Mouse (Mus musculus): ENCODE data around the gene A030005L19Rik.
"Not testable (repeated sequence)": the region's sequence is repeated elsewhere in the genome, so short reads cannot be mapped to it uniquely, and the experiment has no call there.

A030005L19Rik gene

DNA sequence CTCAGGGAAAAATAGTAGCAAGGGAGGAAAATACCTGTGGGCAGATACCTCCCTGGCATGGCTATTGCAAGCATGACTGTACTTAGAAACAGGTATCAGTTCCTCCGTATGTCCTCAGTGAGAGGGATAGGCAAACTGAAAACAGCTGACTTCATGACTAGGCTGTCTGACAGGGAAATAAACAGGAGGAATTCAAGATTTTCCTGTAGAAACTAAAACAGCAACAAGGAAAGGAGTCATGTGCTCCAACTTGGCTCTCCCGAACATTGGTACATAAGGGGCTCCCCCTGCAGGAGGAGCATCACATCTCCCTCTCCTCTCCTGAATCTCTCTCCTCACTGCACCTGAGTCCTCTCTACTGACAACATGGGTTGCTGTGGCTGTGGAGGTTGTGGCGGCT, at the start of gene A030005L19Rik:
Gene A030005L19Rik, plus strand, starts transcription at position 301 of the 400 bp plus-strand sequence.
- no peak for DNase-seq (ENCODE audit: low spot score in 2 of 2)

DNA sequence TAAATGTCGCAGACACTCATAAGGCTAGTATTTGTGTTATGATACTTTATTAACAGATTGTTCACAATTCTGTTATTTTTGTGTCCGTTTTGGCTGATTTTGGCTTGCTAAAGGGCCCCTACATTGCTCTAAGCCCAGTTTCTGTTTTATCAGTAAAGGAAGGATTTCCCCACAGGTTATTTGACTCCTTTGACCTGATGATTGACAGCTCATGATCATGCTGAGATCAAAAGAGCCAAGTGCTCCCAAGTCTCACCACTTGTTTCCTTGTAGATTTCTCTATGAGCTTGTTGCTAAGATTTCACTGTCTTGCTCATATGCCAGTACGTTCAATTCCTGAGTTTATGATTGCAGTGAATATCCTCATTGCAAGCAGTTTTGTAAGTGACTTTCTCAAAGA, 42.9 kb upstream of the A030005L19Rik start:
- DNase-seq (ENCODE audit: low spot score in 2 of 2): no peak

DNA sequence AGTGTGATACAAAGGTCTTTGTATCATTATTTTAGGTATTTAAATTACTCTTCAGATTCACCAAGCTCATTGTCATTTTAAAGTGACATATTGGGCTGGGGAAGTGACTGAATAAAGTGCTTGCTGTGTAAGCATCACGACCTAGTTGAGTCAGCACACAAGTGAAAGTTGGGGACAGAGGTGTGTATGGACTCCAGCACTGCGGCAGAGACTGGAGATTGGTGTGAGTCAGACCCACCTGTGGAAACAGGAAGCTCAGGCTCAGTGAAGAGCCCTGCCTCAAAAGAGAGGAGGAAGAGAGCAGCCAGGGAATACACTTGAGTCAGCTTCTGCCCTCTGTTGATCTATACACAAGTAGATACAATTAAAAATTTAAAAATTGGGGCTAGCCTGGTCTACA, 34.0 kb upstream of the A030005L19Rik start:
- DNase-seq (ENCODE audit: low spot score in 2 of 2): no peak

DNA sequence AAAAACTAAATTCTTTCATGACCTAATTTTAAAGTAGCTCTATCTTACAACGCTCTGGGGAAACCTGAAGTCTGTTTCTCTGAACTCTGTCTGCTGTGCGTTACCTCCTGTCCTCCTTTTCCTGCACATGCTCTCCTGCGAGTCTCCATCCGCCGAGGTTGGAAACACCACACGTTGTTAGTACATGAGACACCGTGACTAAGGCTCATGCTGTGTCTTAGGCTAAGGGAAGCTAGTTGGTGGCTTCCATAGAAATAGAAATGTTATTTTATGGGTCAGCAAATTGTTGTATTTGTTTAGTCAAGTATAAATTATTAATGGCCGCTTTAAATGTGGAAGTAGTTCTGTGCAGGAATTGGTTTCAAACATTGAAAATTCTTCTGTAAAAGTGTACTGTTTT, 32.9 kb upstream of the A030005L19Rik start:
- DNase-seq (ENCODE audit: low spot score in 2 of 2): no peak

DNA sequence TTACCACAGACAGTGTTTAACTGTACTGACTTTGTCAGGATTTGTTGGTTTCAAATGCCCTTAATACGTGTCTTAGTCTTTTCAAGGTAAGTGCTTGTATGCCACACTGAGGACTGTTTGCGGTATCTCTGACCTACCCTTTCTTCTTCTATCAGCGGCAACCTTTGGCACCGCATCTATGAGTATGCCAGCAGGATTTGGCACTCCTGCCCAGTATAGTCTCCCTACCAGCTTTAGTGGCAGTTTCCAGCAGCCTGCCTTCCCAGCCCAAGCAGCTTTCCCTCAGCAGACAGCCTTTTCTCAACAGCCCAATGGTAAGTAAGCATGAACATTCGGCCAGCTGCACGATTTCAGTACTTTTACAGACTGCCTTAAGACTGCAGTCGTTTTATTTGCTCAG, 19.9 kb upstream of the A030005L19Rik start:
- no peak for DNase-seq (ENCODE audit: low spot score in 2 of 2)

DNA sequence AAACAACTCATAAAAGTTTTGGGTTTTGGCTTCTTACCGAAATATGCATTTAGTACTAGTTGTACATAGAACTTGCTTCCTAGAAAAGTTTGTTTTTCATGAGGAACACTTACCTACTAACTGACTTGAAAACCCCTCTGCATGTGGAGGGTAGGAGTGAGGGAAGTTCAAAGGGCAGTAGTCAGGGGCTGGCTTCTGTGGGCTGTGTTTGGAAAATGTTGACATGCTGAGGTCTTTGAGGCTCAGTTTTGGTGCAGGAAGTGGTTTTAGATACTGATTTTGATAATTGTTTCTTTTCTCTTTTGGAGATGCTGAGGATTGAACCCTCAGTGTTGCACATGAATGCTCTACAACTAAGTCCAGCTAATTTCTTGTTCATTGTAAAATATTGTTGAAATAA, 12.6 kb upstream of the A030005L19Rik start:
- no peak for DNase-seq (ENCODE audit: low spot score in 2 of 2)

DNA sequence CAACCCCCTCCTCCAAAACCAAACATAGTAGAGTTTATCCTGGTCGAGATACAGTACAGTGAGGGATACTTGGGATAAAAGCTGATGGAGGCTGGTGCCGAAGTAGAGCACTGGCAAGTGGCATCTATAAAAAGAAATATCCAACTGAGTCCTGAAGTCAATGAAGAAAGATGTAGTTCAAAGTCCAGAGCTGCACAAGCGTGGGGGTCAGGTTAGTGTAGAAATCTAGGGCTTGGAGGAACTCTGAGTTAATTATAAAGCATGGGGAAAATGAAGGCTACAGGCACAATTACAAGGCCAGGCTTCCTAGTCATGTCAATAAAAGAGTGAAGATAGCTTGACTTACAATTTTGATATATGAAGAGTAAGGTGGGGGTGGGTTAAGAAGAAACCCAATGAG, 11.9 kb upstream of the A030005L19Rik start:
- no peak for DNase-seq (ENCODE audit: low spot score in 2 of 2)

DNA sequence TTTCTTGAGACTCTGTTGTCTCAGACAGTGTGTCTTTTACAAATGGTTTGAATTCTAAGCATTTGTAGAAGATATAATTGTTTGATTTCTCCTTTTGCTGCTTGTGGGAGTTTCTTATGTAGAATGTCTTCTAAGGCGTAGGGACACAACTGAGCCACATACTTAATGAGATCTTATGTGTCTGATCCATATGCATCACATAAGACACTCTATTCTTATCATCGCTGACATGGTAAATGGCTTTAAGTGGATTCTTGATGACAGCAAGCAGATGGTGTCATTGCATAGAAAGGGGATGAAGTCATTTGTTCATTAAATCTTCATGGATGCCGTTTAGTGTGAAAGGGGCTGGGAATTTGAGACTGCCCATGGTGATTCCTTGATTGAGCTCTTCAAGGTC, 7.2 kb upstream of the A030005L19Rik start:
- DNase-seq (ENCODE audit: low spot score in 2 of 2): no peak

DNA sequence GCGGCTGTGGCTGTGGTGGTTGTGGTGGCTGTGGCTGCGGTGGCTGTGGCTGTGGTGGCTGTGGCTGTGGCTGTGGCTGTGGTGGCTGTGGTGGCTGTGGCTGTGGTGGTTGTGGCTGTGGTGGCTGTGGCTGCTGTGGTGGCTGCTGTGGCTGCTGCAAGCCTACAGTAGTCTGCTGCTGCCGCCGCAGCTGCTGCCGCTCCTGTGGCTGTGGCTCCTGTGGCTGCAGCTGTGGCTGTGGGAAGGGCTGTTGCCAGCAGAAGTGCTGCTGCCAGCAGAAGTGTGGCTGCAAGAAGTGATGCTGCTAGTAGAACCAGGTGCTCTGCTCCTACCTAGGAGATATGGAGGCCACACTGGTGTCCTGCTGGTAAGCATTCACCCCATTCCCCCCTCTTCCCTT, 309 bp downstream of the A030005L19Rik start:
- DNase-seq (ENCODE audit: low spot score in 2 of 2): not testable (repeated sequence)

DNA sequence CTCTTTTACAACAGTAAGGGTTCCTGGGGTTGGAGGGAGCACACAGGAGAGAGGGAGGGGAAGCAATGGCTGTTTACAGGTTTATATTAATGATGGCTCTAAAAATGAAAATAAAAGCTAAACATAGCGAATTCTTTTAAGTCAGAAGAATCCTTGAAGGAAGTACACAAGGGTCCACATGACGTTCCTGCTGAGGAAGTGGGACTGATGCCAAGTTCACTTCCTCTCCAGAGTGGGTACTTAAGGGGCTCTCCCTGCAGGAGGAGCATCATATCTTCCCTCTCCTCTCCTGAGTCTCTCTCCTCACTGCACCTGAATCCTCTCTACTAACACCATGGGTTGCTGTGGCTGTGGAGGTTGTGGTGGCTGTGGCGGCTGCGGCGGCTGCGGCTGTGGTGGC, 11.5 kb downstream of the A030005L19Rik start, which contains the start of gene A030014E15Rik:
Gene A030014E15Rik, plus strand, starts transcription at position 268 of the 400 bp plus-strand sequence.
- DNase-seq (ENCODE audit: low spot score in 2 of 2): no peak

DNA sequence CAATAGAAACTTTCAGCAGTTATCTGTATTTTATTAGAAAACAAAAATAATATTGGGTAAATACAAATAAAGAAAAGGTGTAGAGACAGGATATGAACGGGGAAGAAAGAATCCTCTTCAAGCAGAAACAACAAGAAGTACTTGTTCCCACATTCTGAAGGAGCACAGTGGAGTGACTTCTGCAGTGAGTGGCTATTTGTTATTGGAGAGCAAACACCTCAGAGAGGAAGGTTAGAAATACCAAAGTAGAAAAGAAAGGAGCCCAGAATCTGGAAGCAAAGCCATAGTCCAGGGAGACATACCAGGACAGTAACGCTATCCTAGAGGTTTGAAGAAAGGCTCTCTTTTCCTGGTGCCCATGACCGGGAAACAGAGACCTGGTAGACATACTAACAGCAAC, 17.4 kb downstream of the A030005L19Rik start:
- not testable (repeated sequence) for DNase-seq (ENCODE audit: low spot score in 2 of 2)

DNA sequence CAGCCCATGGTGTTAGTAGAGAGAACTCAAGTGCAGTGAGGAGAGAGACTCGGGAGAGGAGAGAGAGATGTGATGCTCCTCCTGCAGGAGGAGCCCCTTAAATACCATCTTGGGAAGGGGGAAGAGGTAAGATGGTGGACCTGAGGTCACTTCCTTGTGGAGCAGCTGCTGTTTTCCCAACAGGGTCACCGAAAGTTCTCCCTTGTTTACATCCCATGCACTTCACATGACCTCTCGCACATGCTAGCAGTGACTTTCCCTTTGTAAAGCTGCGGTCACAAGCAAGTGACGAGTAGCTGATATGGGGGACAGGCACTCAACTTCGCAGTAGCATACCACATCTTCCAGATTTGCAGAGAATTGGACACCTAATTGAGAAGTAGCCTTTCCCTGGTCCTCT, 18.2 kb downstream of the A030005L19Rik start, which contains the start of gene Gm6217:
Gene Gm6217, minus strand, starts transcription at position 74 of the 400 bp plus-strand sequence.
- DNase-seq (ENCODE audit: low spot score in 2 of 2): not testable (repeated sequence)

DNA sequence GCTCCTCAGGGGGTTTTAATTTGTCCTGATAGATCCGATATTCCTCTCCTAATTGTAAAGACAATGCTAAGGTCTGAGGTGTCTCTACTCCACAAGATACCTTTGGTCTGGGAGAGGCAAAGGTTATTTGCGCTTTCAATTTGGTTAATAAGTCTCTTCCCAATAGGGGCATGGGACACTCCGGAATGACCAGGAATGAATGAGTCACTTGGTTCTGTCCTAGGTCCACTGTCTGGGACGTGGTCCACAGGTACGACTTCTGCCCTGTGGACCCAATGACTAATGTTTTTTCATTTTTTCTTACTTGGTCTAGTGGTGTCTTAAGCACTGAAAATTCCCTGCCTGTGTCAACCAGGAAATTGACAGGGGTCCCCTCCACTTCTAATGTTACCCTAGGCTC, 25.5 kb downstream of the A030005L19Rik start:
- no peak for DNase-seq (ENCODE audit: low spot score in 2 of 2)

DNA sequence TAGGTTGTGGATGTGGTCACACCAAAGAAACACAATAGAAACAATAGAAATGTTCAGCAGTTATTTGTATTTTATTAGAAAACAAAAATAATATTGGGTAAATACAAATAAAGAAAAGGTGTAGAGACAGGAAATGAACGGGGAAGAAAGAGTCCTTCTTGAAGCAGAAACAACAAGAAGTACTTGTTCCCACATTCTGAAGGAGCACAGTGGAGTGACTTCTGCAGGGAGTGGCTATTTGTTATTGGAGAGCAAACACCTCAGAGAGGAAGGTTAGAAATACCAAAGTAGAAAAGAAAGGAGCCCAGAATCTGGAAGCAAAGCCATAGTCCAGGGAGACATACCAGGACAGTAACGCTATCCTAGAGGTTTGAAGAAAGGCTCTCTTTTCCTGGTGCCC, 29.4 kb downstream of the A030005L19Rik start:
- not testable (repeated sequence) for DNase-seq (ENCODE audit: low spot score in 2 of 2)

DNA sequence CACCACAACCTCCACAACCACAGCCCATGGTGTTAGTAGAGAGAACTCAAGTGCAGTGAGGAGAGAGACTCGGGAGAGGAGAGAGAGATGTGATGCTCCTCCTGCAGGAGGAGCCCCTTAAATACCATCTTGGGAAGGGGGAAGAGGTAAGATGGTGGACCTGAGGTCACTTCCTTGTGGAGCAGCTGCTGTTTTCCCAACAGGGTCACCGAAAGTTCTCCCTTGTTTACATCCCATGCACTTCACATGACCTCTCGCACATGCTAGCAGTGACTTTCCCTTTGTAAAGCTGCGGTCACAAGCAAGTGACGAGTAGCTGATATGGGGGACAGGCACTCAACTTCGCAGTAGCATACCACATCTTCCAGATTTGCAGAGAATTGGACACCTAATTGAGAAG, 30.2 kb downstream of the A030005L19Rik start, which contains the start of gene A030003K21Rik:
Gene A030003K21Rik, minus strand, starts transcription at position 94 of the 400 bp plus-strand sequence.
- not testable (repeated sequence) for DNase-seq (ENCODE audit: low spot score in 2 of 2)

DNA sequence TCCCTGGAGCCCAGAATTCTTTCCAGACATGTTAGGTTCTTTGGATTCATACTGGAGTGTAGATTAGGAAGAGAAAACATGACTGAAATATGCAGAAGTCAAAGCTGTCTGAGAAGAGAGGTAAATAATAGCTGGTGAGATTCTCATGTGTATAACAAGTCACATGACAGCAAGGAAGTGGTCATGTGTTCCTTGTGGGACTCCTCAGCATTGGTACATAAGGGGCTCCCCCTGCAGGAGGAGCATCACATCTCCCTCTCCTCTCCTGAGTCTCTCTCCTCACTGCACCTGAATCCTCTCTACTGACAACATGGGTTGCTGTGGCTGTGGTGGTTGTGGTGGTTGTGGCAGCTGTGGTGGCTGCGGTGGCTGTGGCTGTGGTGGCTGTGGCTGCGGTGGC, 32.9 kb downstream of the A030005L19Rik start:
- not testable (repeated sequence) for DNase-seq (ENCODE audit: low spot score in 2 of 2)

DNA sequence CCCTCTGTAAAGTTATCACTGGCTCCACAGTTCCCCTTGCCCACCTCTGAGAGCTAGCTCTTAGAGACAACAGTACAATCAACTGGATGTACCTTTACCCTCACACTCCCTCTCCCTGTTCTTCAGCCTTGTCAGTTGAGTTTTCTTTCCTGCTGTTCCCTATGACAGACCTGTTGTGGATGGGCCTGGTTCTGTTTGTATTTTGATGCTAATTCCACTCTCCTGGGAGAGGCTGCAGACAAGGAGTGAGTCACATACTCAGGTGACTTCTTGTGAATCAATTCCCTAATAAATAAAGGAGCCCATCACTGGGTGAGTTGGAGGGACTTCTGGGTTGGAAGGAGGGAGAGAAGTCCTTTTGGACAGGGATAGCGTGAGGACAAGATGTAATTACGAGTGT, 35.5 kb downstream of the A030005L19Rik start:
- DNase-seq (ENCODE audit: low spot score in 2 of 2): no peak

DNA sequence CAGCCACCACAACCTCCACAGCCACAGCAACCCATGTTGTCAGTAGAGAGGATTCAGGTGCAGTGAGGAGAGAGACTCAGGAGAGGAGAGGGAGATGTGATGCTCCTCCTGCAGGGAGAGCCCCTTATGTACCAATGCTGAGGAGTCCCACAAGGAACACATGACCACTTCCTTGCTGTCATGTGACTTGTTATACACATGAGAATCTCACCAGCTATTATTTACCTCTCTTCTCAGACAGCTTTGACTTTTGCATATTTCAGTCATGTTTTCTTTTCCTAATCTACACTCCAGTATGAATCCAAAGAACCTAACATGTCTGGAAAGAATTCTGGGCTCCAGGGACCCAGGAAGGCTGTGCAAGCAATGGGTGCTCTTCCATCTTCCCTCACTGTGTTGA, 42.8 kb downstream of the A030005L19Rik start, which contains the start of gene Gm7544:
Gene Gm7544, minus strand, starts transcription at position 101 of the 400 bp plus-strand sequence.
- DNase-seq (ENCODE audit: low spot score in 2 of 2): not testable (repeated sequence)

DNA sequence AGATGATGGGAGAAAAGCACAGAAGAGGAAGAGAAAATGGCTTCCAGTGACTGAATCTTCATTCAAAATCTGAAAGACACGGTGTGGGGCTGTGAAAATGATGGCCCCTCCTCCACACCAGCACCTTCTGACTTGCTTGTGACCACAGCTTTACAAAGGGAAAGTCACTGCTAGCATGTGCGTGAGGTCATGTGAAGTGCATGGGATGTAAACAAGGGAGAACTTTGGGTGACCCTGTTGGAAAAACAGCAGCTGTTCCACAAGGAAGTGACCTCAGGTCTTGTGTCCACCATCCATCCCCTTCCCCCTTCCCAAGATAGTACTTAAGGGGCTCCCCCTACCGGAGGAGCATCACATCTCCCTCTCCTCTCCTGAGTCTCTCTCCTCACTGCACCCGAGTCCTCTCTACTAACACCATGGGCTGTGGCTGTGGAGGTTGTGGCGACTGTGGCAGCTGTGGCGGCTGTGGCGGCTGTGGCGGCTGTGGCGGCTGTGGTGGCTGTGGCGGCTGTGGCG, 46.8 kb downstream of the A030005L19Rik start, which contains the start of gene Gm47955:
Gene Gm47955, plus strand, starts transcription at position 417 of the 516 bp plus-strand sequence.
- no peak for DNase-seq (ENCODE audit: low spot score in 2 of 2)

Measured in urinary bladder, postnatal 4 days (tissue).